Mouse (Mus musculus) kidney, embryonic 16.5 days (tissue): ENCODE results near the gene 1700030K09Rik. TPM values are rescaled to one million over a fixed set of nuclear protein-coding genes. Genes with fewer than 3 reads are reported as not detected.

ENCODE experiments used
- ATAC-seq: fragments of 200-750 bp; cut with Nextera tagmentation; 2 replicates; pipeline ENCODE4 v1.8.0; 2017; ENCODE audit warnings: moderate TSS enrichment; ENCODE audit not compliant: low FRiP score, low TSS enrichment
- H3K27ac ChIP-seq: fragments of 300-500 bp; sonication (generic); 2 replicates; pipeline ENCODE4 v1.5.1; 2014; ENCODE audit warnings: low read length
- H3K27me3 ChIP-seq: fragments of 300-500 bp; sonication (generic); 2 replicates; pipeline ENCODE4 v1.6.1; 2014; ENCODE audit warnings: low read length, control low read depth, mixed read lengths; ENCODE audit not compliant: insufficient read depth
- H3K36me3 ChIP-seq: fragments of 300-500 bp; sonication (generic); 2 replicates; pipeline ENCODE4 v1.6.1; 2014; ENCODE audit warnings: low read length, control low read depth, mixed read lengths; ENCODE audit not compliant: insufficient read depth
- H3K4me1 ChIP-seq: fragments of 300-500 bp; sonication (generic); 2 replicates; pipeline ENCODE4 v1.6.1; 2014; ENCODE audit warnings: low read length, control low read depth, mixed read lengths; ENCODE audit not compliant: insufficient read depth
- H3K4me2 ChIP-seq: fragments of 300-500 bp; sonication (generic); replicated peaks from 2 replicates; pipeline ENCODE4 v1.6.1; 2014; ENCODE audit warnings: low read depth, low read length
- H3K4me3 ChIP-seq: fragments of 300-500 bp; sonication (generic); 2 replicates; pipeline ENCODE4 v1.5.1; 2014; ENCODE audit warnings: mild to moderate bottlenecking, low read length
- H3K9ac ChIP-seq: fragments of 300-500 bp; sonication (generic); replicated peaks from 2 replicates; pipeline ENCODE4 v1.6.1; 2014; ENCODE audit warnings: low read length
- H3K9me3 ChIP-seq: fragments of 300-500 bp; sonication (generic); 2 replicates; pipeline ENCODE4 v1.6.1; 2016; ENCODE audit warnings: low read length, control low read depth
- WGBS: fragments of 180-500 bp; shearing (Covaris S2); extraction: QIAGEN DNeasy Blood & Tissue Kit; methylation state at CpG from one replicate; pipeline ENCODE4 v1.1.7; 2014; 5-methylcytosine and 5-hydroxymethylcytosine counted together
- polyA plus RNA-seq: library from polyadenylated mRNA; unstranded; fragments of >200 nt; fragmentation: Nextera tagmentation; extraction: Ambion mirVana; gene quantifications from 2 replicates; pipeline ENCODE4 v1.2.1, GENCODE M21; 2015

1700030K09Rik gene
- polyA plus RNA-seq, result 17.9 and 19.1 TPM in 2 replicates

DNA sequence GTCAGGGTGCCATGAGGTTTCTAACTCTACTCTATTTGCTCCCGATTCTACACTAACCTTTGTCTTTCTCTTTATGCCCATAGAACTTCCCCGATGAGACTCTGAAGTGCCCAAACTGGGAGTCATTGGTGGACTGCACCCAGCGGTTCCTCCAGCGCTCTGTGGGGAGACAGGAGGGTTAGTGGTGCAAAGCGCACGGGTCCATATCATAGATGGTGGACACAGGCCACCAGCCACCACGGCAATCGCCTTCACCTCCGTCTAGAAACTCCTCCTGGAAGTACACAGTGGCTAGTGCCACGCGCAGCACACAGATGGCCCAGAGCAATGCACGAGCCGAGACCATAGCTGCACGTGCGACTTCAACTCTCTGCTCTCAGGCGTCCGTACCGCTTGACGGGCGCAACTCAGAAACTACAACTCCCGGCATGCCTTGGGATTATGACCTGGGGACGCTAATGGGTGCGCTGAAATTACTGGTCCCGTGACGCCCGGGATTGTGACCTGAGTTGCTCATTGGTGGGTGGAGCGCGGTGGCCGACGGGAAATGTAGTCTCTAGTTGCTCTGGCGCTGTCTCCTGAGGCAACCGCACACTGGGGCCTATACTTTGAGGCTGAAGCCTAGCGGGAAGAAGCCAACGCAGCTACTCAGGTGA lies at the start of gene 1700030K09Rik, which contains the start of gene Calr3:
Gene 1700030K09Rik, plus strand, starts transcription at position 543 of the 656 bp plus-strand sequence.
Gene Calr3, minus strand, starts transcription at position 533 of the 656 bp plus-strand sequence.
- WGBS, result 5% methylated on average over 34 of the region's 34 CpGs
- Histone ChIP-seq H3K9me3 (no peaks in the 10 kb centered on the region), H3K4me1 (peaks cover 5% of the 10 kb centered on the region; the same call in 1 of the 2 replicates), H3K4me3 (peak within 1 kb of the TSS; percentile 52), H3K36me3 (peaks cover 12% of the 10 kb centered on the region), H3K27me3 (no peaks in the 10 kb centered on the region), H3K27ac (no peak within 1 kb of the TSS), H3K4me2 (peak within 1 kb of the TSS; percentile 74), H3K9ac (peak within 1 kb of the TSS; percentile 70)
- ATAC-seq, result peak; percentile 99

DNA sequence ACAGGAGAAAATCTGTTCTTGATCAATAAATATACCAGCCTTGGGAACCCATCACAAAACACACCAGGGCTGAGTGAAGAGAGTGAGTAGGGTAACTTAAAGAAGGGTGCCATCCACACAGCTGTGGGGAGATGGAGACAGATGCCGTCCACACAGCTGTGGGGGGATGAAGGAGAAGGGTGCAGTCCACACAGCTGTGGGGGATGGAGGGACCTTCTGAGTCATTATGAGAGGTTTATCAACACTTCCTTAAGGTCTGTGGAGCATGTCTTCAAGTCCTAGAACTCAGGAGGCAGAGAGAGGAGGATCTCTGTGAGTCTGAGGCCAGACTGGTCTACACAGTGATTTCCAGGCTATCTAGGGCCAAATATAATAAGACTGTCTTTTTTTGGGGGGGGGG lies 42.3 kb upstream of the 1700030K09Rik start:
- Histone ChIP-seq H3K27ac (no peak overlapping the region), H3K9me3 (no peaks in the 10 kb centered on the region), H3K27me3 (no peaks in the 10 kb centered on the region), H3K36me3 (peaks cover 12% of the 10 kb centered on the region; the same call in 1 of the 2 replicates), H3K4me1 (peaks cover 7% of the 10 kb centered on the region; the same call in 1 of the 2 replicates), H3K9ac (no peak overlapping the region), H3K4me2 (no peak overlapping the region), H3K4me3 (no peak overlapping the region)
- 86% methylated on average over 1 of the region's 1 CpGs for WGBS
- no peak for ATAC-seq

- no peak overlapping the region for H3K4me3 ChIP-seq
- peaks cover 7% of the 10 kb centered on the region; the same call in 1 of the 2 replicates for H3K4me1 ChIP-seq
- H3K9ac ChIP-seq, result no peak overlapping the region
- no peak overlapping the region for H3K27ac ChIP-seq
- no peaks in the 10 kb centered on the region for H3K27me3 ChIP-seq
- no peak overlapping the region for H3K4me2 ChIP-seq
- no peaks in the 10 kb centered on the region for H3K9me3 ChIP-seq
- 92% methylated on average over 3 of the region's 3 CpGs for WGBS
- H3K36me3 ChIP-seq, result no peaks in the 10 kb centered on the region
- no peak for ATAC-seq
Measured at GRCm38 (mm10) chr8:72402981-72403380, 40.7 kb upstream of the 1700030K09Rik start.

DNA sequence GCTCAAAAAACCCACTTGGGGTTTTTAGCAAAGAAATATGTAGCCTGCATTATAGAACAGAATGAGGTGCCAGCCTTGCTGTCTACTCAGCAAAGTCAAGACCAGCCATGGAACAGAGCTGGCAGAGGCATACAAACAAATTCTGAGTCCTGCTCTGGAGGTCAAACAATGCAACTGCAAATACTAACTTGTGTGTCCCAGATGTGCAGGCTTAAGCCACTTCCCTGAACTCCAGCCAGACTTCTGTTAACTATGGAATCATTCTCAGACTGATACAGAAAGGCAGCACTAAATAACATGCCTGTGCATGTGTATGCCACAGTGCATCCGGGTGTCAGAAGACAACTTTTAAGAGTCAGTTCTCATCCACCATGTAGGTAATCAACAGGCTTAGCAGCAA lies 35.8 kb upstream of the 1700030K09Rik start:
- H3K27me3 ChIP-seq, result no peaks in the 10 kb centered on the region
- no peak overlapping the region for H3K4me3 ChIP-seq
- no peaks in the 10 kb centered on the region for H3K4me1 ChIP-seq
- no peak overlapping the region for H3K9ac ChIP-seq
- no peak overlapping the region for H3K4me2 ChIP-seq
- no peaks in the 10 kb centered on the region for H3K36me3 ChIP-seq
- no peak overlapping the region for H3K27ac ChIP-seq
- H3K9me3 ChIP-seq, result no peaks in the 10 kb centered on the region
- ATAC-seq, result no peak
- 86% methylated on average over 1 of the region's 1 CpGs for WGBS

GRCm38 (mm10) chr8:72409443-72409842 lies 34.2 kb upstream of the 1700030K09Rik start:
- Histone ChIP-seq H3K4me3 (no peak overlapping the region), H3K9ac (no peak overlapping the region), H3K4me2 (no peak overlapping the region), H3K9me3 (no peaks in the 10 kb centered on the region), H3K4me1 (no peaks in the 10 kb centered on the region), H3K27ac (no peak overlapping the region; the same call in 1 of the 2 replicates), H3K36me3 (no peaks in the 10 kb centered on the region), H3K27me3 (no peaks in the 10 kb centered on the region)
- 41% methylated on average over 3 of the region's 3 CpGs for WGBS
- no peak for ATAC-seq

DNA sequence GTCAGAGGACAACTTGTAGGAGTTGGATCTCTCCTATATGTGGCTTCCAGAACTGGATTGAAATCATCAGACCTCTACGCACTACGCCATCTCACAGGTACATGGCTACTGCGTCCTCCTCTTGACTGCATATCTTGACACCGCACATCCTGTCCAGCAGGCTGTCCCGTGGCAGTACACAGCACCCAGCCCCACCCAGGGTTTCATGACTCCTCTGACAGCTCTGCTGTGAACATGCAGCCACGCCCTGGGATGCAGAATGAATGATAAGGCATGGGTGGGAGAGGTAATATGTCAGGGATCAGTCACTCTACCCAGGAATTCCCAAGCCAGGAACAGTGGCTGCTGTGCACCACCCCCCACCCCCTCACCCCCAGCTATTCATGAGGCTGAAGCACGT lies 29.8 kb upstream of the 1700030K09Rik start:
- no peak for ATAC-seq
- WGBS, result 88% methylated on average over 7 of the region's 7 CpGs

DNA sequence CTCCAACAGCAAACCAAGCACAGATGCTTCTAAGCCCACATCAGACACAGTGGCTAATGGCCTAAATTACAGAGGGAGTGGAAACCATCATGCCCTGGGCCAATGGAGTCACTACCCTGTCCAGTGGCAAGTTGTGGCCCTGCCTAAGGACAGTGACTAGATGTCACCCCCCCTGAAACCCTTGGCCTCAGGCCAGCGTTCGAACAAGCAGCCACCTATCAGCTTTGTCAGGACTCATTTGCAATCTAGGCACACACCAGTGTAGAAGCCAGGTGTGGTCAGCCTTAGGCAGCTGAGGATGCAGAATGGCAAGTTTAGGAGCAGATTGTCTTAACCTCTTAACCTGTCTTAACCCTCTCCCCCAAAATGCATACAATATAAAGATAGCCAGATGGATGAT lies 28.4 kb upstream of the 1700030K09Rik start:
- no peak overlapping the region for H3K9ac ChIP-seq
- no peaks in the 10 kb centered on the region for H3K9me3 ChIP-seq
- no peak overlapping the region for H3K27ac ChIP-seq
- no peak overlapping the region for H3K4me2 ChIP-seq
- WGBS, result 66% methylated on average over 2 of the region's 2 CpGs
- no peak for ATAC-seq
- H3K36me3 ChIP-seq, result no peaks in the 10 kb centered on the region; the same call in 1 of the 2 replicates
- H3K4me3 ChIP-seq, result no peak overlapping the region
- no peaks in the 10 kb centered on the region for H3K27me3 ChIP-seq
- H3K4me1 ChIP-seq, result peaks cover 36% of the 10 kb centered on the region

More for the DNA sequence above, 29.8 kb upstream of the 1700030K09Rik start:
- Histone ChIP-seq H3K4me2 (no peak overlapping the region), H3K9me3 (no peaks in the 10 kb centered on the region), H3K4me3 (no peak overlapping the region), H3K9ac (no peak overlapping the region), H3K27me3 (no peaks in the 10 kb centered on the region), H3K36me3 (no peaks in the 10 kb centered on the region; the same call in 1 of the 2 replicates), H3K4me1 (peaks cover 23% of the 10 kb centered on the region), H3K27ac (no peak overlapping the region)

- 88% methylated on average over 4 of the region's 4 CpGs for WGBS
- no peak overlapping the region for H3K9ac ChIP-seq
- peaks cover 43% of the 10 kb centered on the region for H3K4me1 ChIP-seq
- no peaks in the 10 kb centered on the region for H3K27me3 ChIP-seq
- no peak overlapping the region for H3K4me3 ChIP-seq
- no peak overlapping the region for H3K27ac ChIP-seq
- no peaks in the 10 kb centered on the region for H3K9me3 ChIP-seq
- no peaks in the 10 kb centered on the region; the same call in 1 of the 2 replicates for H3K36me3 ChIP-seq
- ATAC-seq, result no peak
- no peak overlapping the region for H3K4me2 ChIP-seq
Measured at GRCm38 (mm10) chr8:72418073-72418472, 25.6 kb upstream of the 1700030K09Rik start.

DNA sequence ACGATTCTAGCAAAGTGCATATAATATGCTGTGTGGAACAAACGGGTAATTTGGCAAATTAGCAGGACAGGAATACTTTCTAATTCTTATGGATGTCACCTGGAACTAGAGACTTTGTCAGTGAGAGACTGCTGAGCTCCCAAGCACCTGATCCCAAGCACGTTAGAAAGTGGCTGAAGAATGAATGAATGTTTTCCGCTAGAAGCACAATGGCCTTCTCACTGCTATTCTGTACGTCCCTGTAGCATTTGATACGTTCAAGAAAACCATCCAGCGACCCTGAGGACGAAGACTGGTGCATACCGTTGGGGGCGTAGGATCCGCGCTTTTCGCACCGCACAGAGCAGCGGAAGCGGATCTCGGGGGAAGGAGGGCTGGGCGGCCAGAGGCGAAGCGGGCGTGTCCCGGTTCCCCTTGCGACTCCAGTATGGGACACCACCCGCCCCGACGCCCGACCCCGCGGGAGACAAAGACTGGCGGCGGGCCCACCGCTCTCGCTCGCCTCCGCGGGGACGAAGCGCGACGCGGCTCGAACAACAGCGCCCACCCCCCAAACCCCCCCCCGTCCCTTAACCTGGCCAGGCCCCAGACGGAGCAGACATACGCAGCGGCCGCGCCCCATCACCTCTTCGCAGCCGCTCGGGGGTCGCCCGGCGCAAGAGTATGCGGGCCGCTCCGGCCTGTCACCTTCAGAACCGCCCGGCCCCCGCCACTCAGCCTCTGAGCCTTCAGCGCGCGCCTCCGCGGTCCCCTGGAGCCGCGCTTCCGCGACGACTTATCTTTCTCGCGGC lies 22.9 kb upstream of the 1700030K09Rik start:
- Histone ChIP-seq H3K27ac (peak overlapping the region; percentile 77), H3K9me3 (no peaks in the 10 kb centered on the region), H3K36me3 (no peaks in the 10 kb centered on the region; the same call in 1 of the 2 replicates), H3K4me1 (peaks cover 41% of the 10 kb centered on the region), H3K4me3 (peak overlapping the region; percentile 82), H3K9ac (peak overlapping the region; percentile 87), H3K4me2 (peak overlapping the region; percentile 80), H3K27me3 (no peaks in the 10 kb centered on the region)
- ATAC-seq, result peak; percentile 66
- WGBS, result under 1% methylated on average over 73 of the region's 73 CpGs
